Mouse (Mus musculus): Measurements from ENCODE around the gene Snd1.

DNA sequence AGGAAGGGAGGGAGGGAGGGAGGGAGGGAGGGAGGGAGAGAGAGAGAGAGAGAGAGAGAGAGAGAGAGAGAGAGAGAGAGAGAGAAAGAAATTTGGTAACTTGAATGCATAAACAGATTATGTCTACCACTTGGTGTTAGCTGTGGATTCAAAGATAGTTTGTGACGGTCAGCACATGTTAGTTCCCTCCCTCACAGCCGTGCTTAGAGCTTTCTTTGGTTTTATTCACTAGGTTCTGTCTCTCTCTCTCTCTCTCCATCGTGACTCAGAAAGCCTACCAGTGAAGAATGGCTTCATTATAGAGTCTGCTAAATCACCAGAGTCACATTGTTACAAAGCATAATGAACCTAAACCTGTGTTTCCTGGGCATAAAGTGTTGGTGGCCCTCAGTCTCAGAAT lies 210.1 kb downstream of the Snd1 start:
- TF ChIP-seq EP300 (IDR thresholded peaks at IDR 0.05; ENCODE audit: low read depth) (no peak), CTCF (IDR thresholded peaks at IDR 0.05; ENCODE audit: low read depth) (no peak)

All from liver, postnatal 0 days (tissue).